Mouse (Mus musculus): ENCODE measurements around the gene Rnf216. TPM values are rescaled to one million over a fixed set of nuclear protein-coding genes. Genes with fewer than 3 reads are reported as not detected.
"Not testable (repeated sequence)": the region's sequence is repeated elsewhere in the genome, so short reads cannot be mapped to it uniquely, and the experiment has no call there.

Rnf216 gene
- polyA plus RNA-seq, 1 experiment = 17.6 TPM

DNA sequence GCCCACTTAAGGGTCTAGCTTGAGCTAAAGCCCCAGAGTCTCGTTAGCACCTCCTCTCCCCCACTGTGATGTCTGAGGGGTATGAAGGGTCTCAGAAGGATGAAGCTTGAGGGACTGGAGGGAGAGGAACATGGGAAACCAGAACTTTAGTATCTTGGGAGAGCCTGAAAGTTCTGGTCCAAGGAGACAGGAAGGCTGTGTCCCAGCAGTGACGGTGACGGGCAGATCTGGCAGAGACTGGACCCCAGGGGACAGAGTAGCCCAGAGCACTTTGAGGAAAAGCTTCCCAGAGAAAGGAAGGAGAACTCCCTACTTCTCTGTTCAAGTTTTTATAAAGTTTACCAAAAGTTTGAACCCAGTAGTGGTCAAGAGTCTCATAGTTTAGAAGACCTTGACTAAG is 34.7 kb upstream of the Rnf216 start, which contains the start of gene Olfr718-ps1:
Gene Olfr718-ps1, minus strand, starts transcription at position 101 of the 400 bp plus-strand sequence.
- H3K27ac ChIP-seq (ENCODE audit: control insufficient read depth, insufficient read depth, low read length) = no peak within 1 kb of the TSS
- no peaks in the 10 kb centered on the region for H3K4me1 ChIP-seq (replicated peaks; ENCODE audit: control insufficient read depth, insufficient read depth, low read length)
- DNase-seq = no peak
- no peak within 1 kb of the TSS for H3K4me3 ChIP-seq (ENCODE audit: control insufficient read depth, insufficient read depth, low read length)
- 77% methylated on average over 3 of the region's 3 CpGs for WGBS
- H3K27me3 ChIP-seq (ENCODE audit: control insufficient read depth, insufficient read depth, low read length) = no peaks in the 10 kb centered on the region; the same call in 1 of the 2 replicates
- TF ChIP-seq POLR2A (IDR thresholded peaks at IDR 0.05; ENCODE audit: control insufficient read depth, extremely low read depth, insufficient read depth, low read length, poor library complexity) = no peak
- TF ChIP-seq CTCF (IDR thresholded peaks at IDR 0.05; ENCODE audit: borderline replicate concordance, control insufficient read depth, extremely low read depth, insufficient read depth, low read length, poor library complexity) = no peak
- H3K36me3 ChIP-seq (ENCODE audit: control insufficient read depth, insufficient read depth, low read length) = no peaks in the 10 kb centered on the region

DNA sequence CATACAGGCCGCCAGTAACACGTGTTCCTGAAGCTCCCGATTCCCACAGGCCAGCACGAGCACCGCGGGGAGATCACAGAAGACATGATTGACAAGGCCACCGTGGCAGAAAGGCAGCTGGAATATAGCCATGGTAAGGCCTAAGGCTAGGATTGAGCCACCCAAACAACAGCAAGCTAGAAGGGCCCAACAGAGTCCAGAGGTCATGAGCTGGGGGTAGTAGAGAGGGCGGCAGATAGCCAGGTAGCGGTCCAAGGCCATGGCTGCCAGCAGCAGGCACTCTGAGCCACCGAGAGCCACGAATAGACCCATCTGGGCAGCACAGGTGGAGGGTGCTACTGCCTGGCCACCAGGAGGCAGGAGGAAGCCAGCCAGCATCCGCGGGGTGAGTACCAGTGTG is 24.8 kb upstream of the Rnf216 start:
- 89% methylated on average over 13 of the region's 13 CpGs for WGBS
- H3K27me3 ChIP-seq (ENCODE audit: control insufficient read depth, insufficient read depth, low read length) = no peaks in the 10 kb centered on the region; the same call in 1 of the 2 replicates
- no peak for TF ChIP-seq POLR2A (IDR thresholded peaks at IDR 0.05; ENCODE audit: control insufficient read depth, extremely low read depth, insufficient read depth, low read length, poor library complexity)
- TF ChIP-seq CTCF (IDR thresholded peaks at IDR 0.05; ENCODE audit: borderline replicate concordance, control insufficient read depth, extremely low read depth, insufficient read depth, low read length, poor library complexity) = no peak
- peaks cover 7% of the 10 kb centered on the region for H3K4me1 ChIP-seq (replicated peaks; ENCODE audit: control insufficient read depth, insufficient read depth, low read length)
- no peak for DNase-seq
- H3K4me3 ChIP-seq (ENCODE audit: control insufficient read depth, insufficient read depth, low read length) = no peak overlapping the region
- no peak overlapping the region for H3K27ac ChIP-seq (ENCODE audit: control insufficient read depth, insufficient read depth, low read length)
- H3K36me3 ChIP-seq (ENCODE audit: control insufficient read depth, insufficient read depth, low read length) = no peaks in the 10 kb centered on the region

DNA sequence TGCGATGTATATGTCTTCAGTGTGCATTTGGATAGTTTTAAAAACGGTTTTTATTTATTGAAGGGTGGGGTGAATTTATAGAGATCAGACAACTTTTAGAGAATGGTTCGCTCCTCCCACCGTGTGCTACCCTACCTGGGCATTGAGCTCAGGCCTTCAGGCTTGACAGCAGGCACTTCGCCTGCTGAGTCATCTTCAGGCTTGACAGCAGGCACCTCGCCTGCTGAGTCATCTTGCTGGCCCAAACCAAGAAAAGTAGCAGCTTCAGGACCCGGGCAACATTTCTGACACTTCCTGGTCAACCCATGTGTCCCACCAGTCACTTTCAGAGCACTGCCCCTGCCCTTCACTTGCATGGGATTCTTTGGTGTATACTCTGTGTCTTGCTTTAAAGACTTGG is 22.2 kb upstream of the Rnf216 start:
- H3K4me3 ChIP-seq (ENCODE audit: control insufficient read depth, insufficient read depth, low read length) = no peak overlapping the region
- no peak for TF ChIP-seq CTCF (IDR thresholded peaks at IDR 0.05; ENCODE audit: borderline replicate concordance, control insufficient read depth, extremely low read depth, insufficient read depth, low read length, poor library complexity)
- TF ChIP-seq POLR2A (IDR thresholded peaks at IDR 0.05; ENCODE audit: control insufficient read depth, extremely low read depth, insufficient read depth, low read length, poor library complexity) = no peak
- 76% methylated on average over 7 of the region's 7 CpGs for WGBS
- no peak for DNase-seq
- no peaks in the 10 kb centered on the region for H3K36me3 ChIP-seq (ENCODE audit: control insufficient read depth, insufficient read depth, low read length)
- H3K27ac ChIP-seq (ENCODE audit: control insufficient read depth, insufficient read depth, low read length) = no peak overlapping the region
- H3K4me1 ChIP-seq (replicated peaks; ENCODE audit: control insufficient read depth, insufficient read depth, low read length) = peaks cover 9% of the 10 kb centered on the region
- no peaks in the 10 kb centered on the region for H3K27me3 ChIP-seq (ENCODE audit: control insufficient read depth, insufficient read depth, low read length)

DNA sequence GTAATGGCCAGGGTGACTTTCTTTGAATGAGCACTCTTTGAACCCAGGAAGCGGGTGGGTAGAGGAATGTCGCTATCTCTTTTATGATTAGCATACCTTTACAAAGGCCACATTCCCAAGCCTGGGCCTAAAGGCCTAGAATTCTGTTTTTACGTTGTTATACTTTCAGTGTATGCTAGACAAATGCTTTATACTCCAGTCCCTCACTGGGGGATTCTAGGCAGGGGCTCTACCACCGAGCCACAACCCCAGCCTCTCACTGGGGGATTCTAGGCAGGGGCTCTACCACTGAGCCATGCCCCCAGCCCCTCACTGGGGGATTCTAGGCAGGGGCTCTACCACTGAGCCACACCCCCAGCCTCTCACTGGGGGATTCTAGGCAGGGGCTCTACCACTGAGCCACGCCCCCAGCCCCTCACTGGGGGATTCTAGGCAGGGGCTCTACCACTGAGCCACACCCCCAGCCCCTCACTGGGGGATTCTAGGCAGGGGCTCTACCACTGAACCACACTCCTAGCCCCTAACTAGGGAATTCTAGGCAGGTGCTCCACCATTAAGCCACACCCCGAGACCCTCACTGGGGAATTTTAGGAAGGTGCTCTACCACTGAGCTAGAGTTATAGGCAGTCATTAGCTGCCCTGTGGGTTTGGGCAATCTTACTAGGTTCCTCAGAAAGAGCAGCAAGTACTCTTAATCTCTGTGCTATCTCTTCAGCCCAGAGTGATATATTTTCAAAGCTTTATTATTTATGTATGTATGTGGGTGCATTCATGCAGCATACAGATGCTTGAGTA is 21.6 kb upstream of the Rnf216 start:
- H3K4me3 ChIP-seq (ENCODE audit: control insufficient read depth, insufficient read depth, low read length); H3K27me3 ChIP-seq (ENCODE audit: control insufficient read depth, insufficient read depth, low read length); DNase-seq; H3K27ac ChIP-seq (ENCODE audit: control insufficient read depth, insufficient read depth, low read length); H3K36me3 ChIP-seq (ENCODE audit: control insufficient read depth, insufficient read depth, low read length); H3K4me1 ChIP-seq (replicated peaks; ENCODE audit: control insufficient read depth, insufficient read depth, low read length): not testable (repeated sequence)
- WGBS = 93% methylated on average over 4 of the region's 6 CpGs

DNA sequence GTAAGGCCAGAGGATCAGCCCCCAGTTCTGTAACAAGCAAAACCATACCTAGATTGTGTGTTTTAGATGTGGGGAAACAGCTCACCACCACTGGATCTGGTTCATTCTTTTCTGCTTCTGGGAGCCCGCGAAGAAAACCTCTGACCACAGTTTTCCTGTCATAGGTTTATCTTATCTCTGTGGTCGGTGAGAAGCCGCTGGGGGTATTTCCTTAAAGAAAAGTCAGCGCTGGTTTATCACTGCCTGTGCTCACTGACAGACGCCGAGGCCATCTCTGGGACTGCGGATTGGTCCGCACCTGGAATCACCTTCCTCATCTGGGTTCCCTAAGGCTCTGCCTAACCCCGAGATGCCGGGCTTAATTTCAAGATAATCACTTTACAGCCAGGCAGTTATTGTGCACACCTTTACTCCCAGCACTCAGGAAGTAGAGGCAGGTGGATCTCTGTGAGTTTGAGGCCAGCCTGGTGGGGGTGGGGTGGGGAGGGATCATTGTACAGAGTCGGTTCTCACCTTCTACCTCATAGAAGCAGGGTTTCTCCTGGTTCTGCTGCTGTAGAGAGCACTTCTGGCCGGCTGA is 20.2 kb upstream of the Rnf216 start:
- no peaks in the 10 kb centered on the region for H3K27me3 ChIP-seq (ENCODE audit: control insufficient read depth, insufficient read depth, low read length)
- H3K4me1 ChIP-seq (replicated peaks; ENCODE audit: control insufficient read depth, insufficient read depth, low read length) = peaks cover 9% of the 10 kb centered on the region
- TF ChIP-seq POLR2A (IDR thresholded peaks at IDR 0.05; ENCODE audit: control insufficient read depth, extremely low read depth, insufficient read depth, low read length, poor library complexity) (no peak), CTCF (IDR thresholded peaks at IDR 0.05; ENCODE audit: borderline replicate concordance, control insufficient read depth, extremely low read depth, insufficient read depth, low read length, poor library complexity) (no peak)
- no peak overlapping the region for H3K4me3 ChIP-seq (ENCODE audit: control insufficient read depth, insufficient read depth, low read length)
- H3K36me3 ChIP-seq (ENCODE audit: control insufficient read depth, insufficient read depth, low read length) = no peaks in the 10 kb centered on the region
- H3K27ac ChIP-seq (ENCODE audit: control insufficient read depth, insufficient read depth, low read length) = no peak overlapping the region
- 5% methylated on average over 13 of the region's 13 CpGs for WGBS
- DNase-seq = peak; percentile 60

DNA sequence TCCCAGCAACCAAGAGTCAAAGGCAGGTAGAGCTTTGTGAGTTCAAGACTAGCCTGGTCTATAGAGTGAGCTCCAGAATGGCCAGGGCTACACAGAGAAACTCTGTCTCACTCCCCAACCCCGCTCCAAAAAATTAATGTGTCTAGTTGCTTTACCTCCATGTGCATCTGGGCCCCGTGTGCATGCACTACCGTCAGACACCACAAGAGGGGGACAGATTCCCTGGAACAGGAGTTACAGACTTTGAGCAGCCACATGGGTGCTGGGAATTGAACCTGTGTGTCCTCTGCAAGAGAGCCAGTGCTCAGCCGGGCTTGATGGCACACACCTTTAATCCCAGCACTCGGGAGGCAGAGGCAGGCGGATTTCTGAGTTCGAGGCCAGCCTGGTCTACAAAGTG is 17.5 kb upstream of the Rnf216 start:
- Histone ChIP-seq H3K27me3 (ENCODE audit: control insufficient read depth, insufficient read depth, low read length) (no peaks in the 10 kb centered on the region; the same call in 1 of the 2 replicates), H3K36me3 (ENCODE audit: control insufficient read depth, insufficient read depth, low read length) (no peaks in the 10 kb centered on the region), H3K4me3 (ENCODE audit: control insufficient read depth, insufficient read depth, low read length) (no peak overlapping the region), H3K4me1 (replicated peaks; ENCODE audit: control insufficient read depth, insufficient read depth, low read length) (peaks cover 9% of the 10 kb centered on the region), H3K27ac (ENCODE audit: control insufficient read depth, insufficient read depth, low read length) (no peak overlapping the region)
- DNase-seq = peak; percentile 31
- WGBS = 88% methylated on average over 7 of the region's 7 CpGs
- peak; percentile 52; the same call in 1 of the 2 replicates for TF ChIP-seq CTCF (IDR thresholded peaks at IDR 0.05; ENCODE audit: borderline replicate concordance, control insufficient read depth, extremely low read depth, insufficient read depth, low read length, poor library complexity)
- TF ChIP-seq POLR2A (IDR thresholded peaks at IDR 0.05; ENCODE audit: control insufficient read depth, extremely low read depth, insufficient read depth, low read length, poor library complexity) = no peak
